Mouse (Mus musculus): ENCODE measurements around the gene Igf2bp2. TPM values are rescaled to one million over a fixed set of nuclear protein-coding genes. Genes with fewer than 3 reads are reported as not detected.

Gene Igf2bp2
- 28.8 and 32.4 TPM in 2 replicates for polyA plus RNA-seq (2015; fragmentation: Nextera tagmentation; extraction: Ambion mirVana)

DNA sequence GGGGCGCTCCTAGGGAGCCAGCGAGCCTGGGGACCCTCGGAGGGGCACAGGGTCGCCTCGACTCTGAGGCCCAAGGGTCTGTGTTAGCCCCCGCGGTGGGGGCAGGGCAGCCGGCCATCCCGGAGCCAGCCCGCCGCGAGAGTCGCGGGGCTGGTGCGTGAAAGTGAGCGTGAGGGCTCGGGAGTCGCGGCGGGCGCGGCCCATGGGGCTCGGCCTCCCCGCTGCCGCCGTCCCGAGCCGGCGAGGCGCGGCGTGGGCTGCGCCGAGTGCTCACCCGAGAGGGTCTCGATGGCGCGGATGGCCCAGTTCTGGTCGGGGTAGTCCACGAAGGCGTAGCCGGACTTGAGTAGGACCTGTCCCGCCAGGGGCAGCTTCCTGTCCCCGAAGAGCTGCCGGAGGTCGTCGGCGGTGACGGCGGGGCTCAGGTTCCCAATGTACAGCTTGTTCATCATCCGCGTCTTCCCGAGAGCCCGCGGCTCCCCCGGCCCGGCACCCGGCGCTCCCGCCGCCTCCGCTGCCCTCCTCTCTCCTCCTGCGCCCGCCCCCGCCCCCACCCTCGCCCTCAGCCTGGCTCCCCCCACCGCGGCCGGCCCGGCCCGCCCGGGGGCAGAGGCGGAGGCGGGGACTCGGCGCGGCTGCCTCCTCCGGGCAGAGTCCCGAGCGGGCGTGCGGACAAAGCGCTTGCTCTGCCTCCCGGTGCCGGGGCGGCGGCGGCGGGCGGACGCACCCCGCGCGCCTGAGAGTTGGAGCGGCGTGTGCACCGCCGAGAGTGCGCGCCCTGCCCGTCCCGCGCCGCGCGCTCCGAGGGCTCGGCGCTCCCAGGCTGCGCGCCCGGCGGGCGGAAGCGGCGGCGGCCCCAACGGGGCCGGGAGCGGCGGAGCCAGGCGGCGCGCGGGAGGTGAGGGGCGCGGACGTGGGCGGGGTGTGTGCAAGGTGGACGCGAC lies at the start of gene Igf2bp2:
Igf2bp2 (minus strand) TSS at position 788 of the 944 bp plus-strand sequence.

GRCm38 (mm10) chr16:22009099-22009584 lies 154.0 kb downstream of the Igf2bp2 start, which contains the start of gene Senp2:
TSS of gene Senp2 (plus strand) at chr16:22009484.

Other genes with a start within 250 kb of the Igf2bp2 start
- 36.0 and 48.5 TPM in 2 replicates for gene Tmem41a, start 215.7 kb downstream of the Igf2bp2 start, polyA plus RNA-seq (2015; fragmentation: Nextera tagmentation; extraction: Ambion mirVana)
- gene Liph, start 167.6 kb downstream of the Igf2bp2 start, polyA plus RNA-seq (2015; fragmentation: Nextera tagmentation; extraction: Ambion mirVana), result 0.76 and 2.0 TPM in 2 replicates
- gene Senp2, start 153.8 kb downstream of the Igf2bp2 start, polyA plus RNA-seq (2015; fragmentation: Nextera tagmentation; extraction: Ambion mirVana), result 16.8 and 24.8 TPM in 2 replicates
- 139 and 175 TPM in 2 replicates for gene Tra2b, start 102.7 kb upstream of the Igf2bp2 start, polyA plus RNA-seq (2015; fragmentation: Nextera tagmentation; extraction: Ambion mirVana)

All from adrenal gland, postnatal 0 days (tissue).